Comparison of ENCODE assay signal across 12 mouse cellular contexts in genomic region chr5:22485764-22486163, GRCm38 (mm10).
DNase-seq lines count a peak whose midpoint lies in the region; ATAC-seq and TF ChIP-seq lines count a peak whose summit lies in the region.
"Had no signal": no experiment of that assay in that cellular context is flagged by ENCODE, and none has a peak within 500 bp of the region (broad histone marks: within the 10 kb centered on the region; RNA-seq: fewer than 3 reads in every experiment).

No protein-coding gene starts in this region.

- DNase-seq in adrenal gland, postnatal 10 days, result peak; percentile 5
- DNase-seq in adrenal gland, postnatal 25 days, result no peak
- peak; percentile 73 for DNase-seq in MEL (ENCODE audit: low read depth, low spot score)
- peak; percentile 21 to 64 for DNase-seq in cerebellum, postnatal 14 days
- DNase-seq in liver, embryonic 14.5 days (ENCODE audit: low read depth in 3 of 3, low spot score in 3 of 3), result peak; percentile 37 to 55 (median 53)
- no peak for DNase-seq in T-cell, adult 2 months (ENCODE audit: low spot score)
- DNase-seq in gastrocnemius, postnatal 25 days, result no peak
- no peak for DNase-seq in kidney, adult 11 months
- DNase-seq: forebrain, postnatal 0 days; layer of hippocampus, adult 9-11 months; left cerebral cortex, postnatal 4 days had no signal

- no peak overlapping the region for H3K4me3 ChIP-seq in MEL (ENCODE audit: control insufficient read depth in 1 of 2, insufficient read depth in 1 of 2, low read depth in 2 of 2, low read length in 2 of 2)
- no peak overlapping the region for H3K4me3 ChIP-seq in liver, embryonic 14.5 days (ENCODE audit: insufficient read depth in 1 of 2, low read depth in 2 of 2, low read length in 2 of 2)
- H3K4me3 ChIP-seq: midbrain, embryonic 12.5 days had no signal

- no peak for TF ChIP-seq CTCF in MEL (IDR thresholded peaks at IDR 0.05 in 2 of 3, conservative IDR thresholded peaks at IDR 0.05 in 1 of 3; ENCODE audit: control insufficient read depth in 1 of 3, insufficient read depth in 1 of 3, low read depth in 2 of 3, low read length in 3 of 3, poor library complexity in 1 of 3, severe bottlenecking in 1 of 3)
- no peak for TF ChIP-seq CTCF in liver, embryonic 14.5 days (IDR thresholded peaks at IDR 0.05; ENCODE audit: low read depth)

- no peaks in the 10 kb centered on the region for H3K27me3 ChIP-seq in MEL (ENCODE audit: control insufficient read depth in 1 of 2, insufficient read depth in 2 of 2, low read length in 2 of 2)
- H3K27me3 ChIP-seq in liver, embryonic 14.5 days (ENCODE audit: control insufficient read depth, insufficient read depth, low read length), result no peaks in the 10 kb centered on the region
- H3K27me3 ChIP-seq: midbrain, embryonic 12.5 days had no signal

- no peaks in the 10 kb centered on the region for H3K9me3 ChIP-seq in MEL (replicated peaks; ENCODE audit: insufficient read depth, low read length)
- no peaks in the 10 kb centered on the region for H3K9me3 ChIP-seq in liver, embryonic 14.5 days (ENCODE audit: control insufficient read depth, low read length)
- H3K9me3 ChIP-seq: midbrain, embryonic 12.5 days had no signal

- H3K4me2 ChIP-seq in liver, embryonic 14.5 days (ENCODE audit: low read depth), result no peak overlapping the region
- H3K4me2 ChIP-seq: midbrain, embryonic 12.5 days had no signal

- TF ChIP-seq EP300 in MEL (IDR thresholded peaks at IDR 0.05; ENCODE audit: low read depth in 1 of 2, low read length in 2 of 2), result peak in 1 of 2 experiments; percentile 63; a peak in 2 of 4 replicates
- TF ChIP-seq EP300 in liver, embryonic 14.5 days (IDR thresholded peaks at IDR 0.05; ENCODE audit: low read depth), result no peak

- WGBS in liver, embryonic 14.5 days (ENCODE audit: insufficient replicate concordance), result 40% methylated on average over 1 of the region's 1 CpGs

- TF ChIP-seq RAD21 in MEL (IDR thresholded peaks at IDR 0.05; ENCODE audit: low read depth, low read length), result no peak

- no peak for TF ChIP-seq POLR2A in MEL (IDR thresholded peaks at IDR 0.05; ENCODE audit: control insufficient read depth in 1 of 2, insufficient read depth in 1 of 2, low read depth in 1 of 2, low read length in 2 of 2, poor library complexity in 1 of 2)

- no peaks in the 10 kb centered on the region for H3K79me2 ChIP-seq in MEL (ENCODE audit: control insufficient read depth, insufficient read depth, low read length, poor library complexity)

- peak; percentile 78 for ATAC-seq in liver, embryonic 14.5 days (ENCODE audit: insufficient read depth)
- ATAC-seq: forebrain, postnatal 0 days had no signal

- H3K4me1 ChIP-seq in MEL (ENCODE audit: control insufficient read depth in 1 of 2, insufficient read depth in 2 of 2, low read length in 2 of 2), result peaks cover 5 to 16% of the 10 kb centered on the region in 2 experiments; a peak in 3 of 4 replicates
- peaks cover 0 to 6% of the 10 kb centered on the region in 2 experiments; a peak in 2 of 4 replicates for H3K4me1 ChIP-seq in liver, embryonic 14.5 days (replicated peaks; ENCODE audit: control insufficient read depth in 2 of 2, insufficient read depth in 2 of 2, low read length in 1 of 2)
- H3K4me1 ChIP-seq: midbrain, embryonic 12.5 days had no signal

- no peak overlapping the region for H3K9ac ChIP-seq in MEL (ENCODE audit: control insufficient read depth, low read depth, low read length, poor library complexity, severe bottlenecking)
- H3K9ac ChIP-seq in liver, embryonic 14.5 days (replicated peaks), result no peak overlapping the region
- H3K9ac ChIP-seq: forebrain, postnatal 0 days; midbrain, embryonic 12.5 days had no signal

- peak overlapping the region; percentile 33; the same call in 1 of the 2 replicates for H3K27ac ChIP-seq in MEL (ENCODE audit: control insufficient read depth, low read depth, low read length)
- H3K27ac ChIP-seq in liver, embryonic 14.5 days, result no peak overlapping the region
- H3K27ac ChIP-seq: midbrain, embryonic 12.5 days had no signal

- peaks cover 12 to 26% of the 10 kb centered on the region in 2 experiments for H3K36me3 ChIP-seq in MEL (ENCODE audit: control insufficient read depth in 1 of 2, insufficient read depth in 2 of 2, low read length in 2 of 2)
- peaks cover 16% of the 10 kb centered on the region for H3K36me3 ChIP-seq in liver, embryonic 14.5 days (replicated peaks; ENCODE audit: control insufficient read depth, insufficient read depth, low read depth)

TF ChIP-seq in MEL, 35 proteins besides CTCF, POLR2A, EP300 and RAD21:
- TF ChIP-seq E2F4 (IDR thresholded peaks at IDR 0.05; ENCODE audit: borderline replicate concordance, low read depth, low read length) (no peak), JUND (IDR thresholded peaks at IDR 0.05; ENCODE audit: low read depth, low read length) (no peak), POLR2AphosphoS2 (IDR thresholded peaks at IDR 0.05; ENCODE audit: low read length) (no peak), USF1 (IDR thresholded peaks at IDR 0.05; ENCODE audit: low read depth, low read length) (no peak), MAFK (IDR thresholded peaks at IDR 0.05; ENCODE audit: borderline replicate concordance, low read depth, low read length) (peak; percentile 31; the same call in 1 of the 2 replicates), GATA1 (IDR thresholded peaks at IDR 0.05; ENCODE audit: low read depth, low read length) (peak; percentile 15; the same call in 1 of the 2 replicates), GABPA (IDR thresholded peaks at IDR 0.05; ENCODE audit: low read depth, low read length) (peak; percentile 70), ZC3H11A (IDR thresholded peaks at IDR 0.05; ENCODE audit: low read depth, low read length) (no peak), NELFE (IDR thresholded peaks at IDR 0.05; ENCODE audit: low read depth, low read length) (no peak), MXI1 (IDR thresholded peaks at IDR 0.05; ENCODE audit: low read depth, low read length) (no peak), TAL1 (IDR thresholded peaks at IDR 0.05; ENCODE audit: low read length) (no peak), CHD2 (IDR thresholded peaks at IDR 0.05; ENCODE audit: low read length) (no peak), USF2 (IDR thresholded peaks at IDR 0.05; ENCODE audit: borderline replicate concordance in 1 of 2, insufficient read depth in 1 of 2, low read depth in 1 of 2, low read length in 2 of 2) (no peak), SIN3A (IDR thresholded peaks at IDR 0.05; ENCODE audit: low read length) (no peak), ETS1 (IDR thresholded peaks at IDR 0.05; ENCODE audit: low read depth, low read length) (peak; percentile 77), MAZ (IDR thresholded peaks at IDR 0.05; ENCODE audit: low read depth, low read length) (no peak), TCF12 (IDR thresholded peaks at IDR 0.05; ENCODE audit: low read depth, low read length) (no peak; the same call in 1 of the 2 replicates), MAX (IDR thresholded peaks at IDR 0.05; ENCODE audit: low read length) (no peak; the same call in 1 of the 2 replicates), UBTF (IDR thresholded peaks at IDR 0.05; ENCODE audit: borderline replicate concordance, insufficient read depth, low read depth, low read length) (no peak), NRF1 (IDR thresholded peaks at IDR 0.05; ENCODE audit: insufficient read depth, low read depth, low read length, poor library complexity, severe bottlenecking) (no peak), ZNF384 (IDR thresholded peaks at IDR 0.05; ENCODE audit: low read depth, low read length) (no peak), SMC3 (IDR thresholded peaks at IDR 0.05; ENCODE audit: low read depth, low read length) (no peak), BHLHE40 (IDR thresholded peaks at IDR 0.05; ENCODE audit: borderline replicate concordance, low read depth, low read length) (no peak), CHD1 (IDR thresholded peaks at IDR 0.05; ENCODE audit: low read depth, low read length) (no peak), MYC (IDR thresholded peaks at IDR 0.05; ENCODE audit: low read depth, low read length) (no peak), ZKSCAN1 (IDR thresholded peaks at IDR 0.05; ENCODE audit: low read depth, low read length) (no peak), MYB (IDR thresholded peaks at IDR 0.05; ENCODE audit: low read depth, low read length) (peak; percentile 54), POLR2AphosphoS5 (IDR thresholded peaks at IDR 0.05; ENCODE audit: borderline replicate concordance, low read depth, low read length) (no peak), TBP (IDR thresholded peaks at IDR 0.05; ENCODE audit: low read depth, low read length) (no peak), RCOR1 (IDR thresholded peaks at IDR 0.05; ENCODE audit: low read depth, low read length) (no peak), MEF2A (IDR thresholded peaks at IDR 0.05; ENCODE audit: extremely low read depth, insufficient replicate concordance, low read depth, low read length, poor library complexity, severe bottlenecking) (no peak), HCFC1 (IDR thresholded peaks at IDR 0.05; ENCODE audit: low read depth, low read length) (no peak), ELF1 (IDR thresholded peaks at IDR 0.05; ENCODE audit: low read depth, low read length) (no peak), ZMIZ1 (IDR thresholded peaks at IDR 0.05; ENCODE audit: low read depth, low read length) (no peak), KAT2A (conservative IDR thresholded peaks at IDR 0.05; ENCODE audit: low read depth, low read length) (no peak)

Comparison
In these comparisons a context has a peak if more than half of its experiments do, and no peak if none do; other contexts are left out.
1. DNase-seq: peak in adrenal gland, postnatal 10 days (single experiment), MEL (single experiment), cerebellum, postnatal 14 days (2 of 2) and liver, embryonic 14.5 days (3 of 3); none in adrenal gland, postnatal 25 days (single experiment), T-cell, adult 2 months (single experiment), gastrocnemius, postnatal 25 days (single experiment) and kidney, adult 11 months (single experiment).